Mouse (Mus musculus) CD8-positive naive resting alpha-beta T cell, adult 2 months (primary cell): ENCODE results near the gene D630045J12Rik.

Experiments used
- DNase-seq, 2 experiments: peaks; one replicate each; pipeline ENCODE4 v3.0.0; 2022; ENCODE audit warnings: low read depth in 2 of 2, low spot score in 2 of 2

D630045J12Rik gene

GRCm38 (mm10) chr6:38102216-38102795 lies 151.5 kb downstream of the D630045J12Rik start:
- DNase-seq: no peak

GRCm38 (mm10) chr6:38096961-38097370 lies 156.8 kb downstream of the D630045J12Rik start:
- no peak for DNase-seq

- no peak for DNase-seq
These were observed 159.1 kb downstream of the D630045J12Rik start for GRCm38 (mm10) chr6:38094701-38095100.

- no peak for DNase-seq
These were observed 161.3 kb downstream of the D630045J12Rik start for GRCm38 (mm10) chr6:38092539-38092938.

GRCm38 (mm10) chr6:38087242-38088026 lies 166.4 kb downstream of the D630045J12Rik start:
- DNase-seq: no peak

GRCm38 (mm10) chr6:38083204-38083603 lies 170.6 kb downstream of the D630045J12Rik start:
- DNase-seq: no peak

GRCm38 (mm10) chr6:38081727-38082341 lies 172.0 kb downstream of the D630045J12Rik start:
- no peak for DNase-seq

- DNase-seq: no peak
These were observed 173.4 kb downstream of the D630045J12Rik start for GRCm38 (mm10) chr6:38080364-38080763.

- no peak for DNase-seq
These were observed 180.2 kb downstream of the D630045J12Rik start for GRCm38 (mm10) chr6:38073592-38073991.
